Mouse (Mus musculus) stomach, adult 2 months (tissue): ENCODE data around the gene Sardh. TPM values are rescaled to one million over a fixed set of nuclear protein-coding genes. Genes with fewer than 3 reads are reported as not detected.

Experiments
- polyA plus RNA-seq: library from polyadenylated mRNA; depleted of rRNA; stranded (reverse); fragments of >200 nt; gene quantifications from 2 replicates; pipeline ENCODE4 v1.2.3, GENCODE M21; 2012; rRNA removed

Sardh gene
- 5.3 and 7.0 TPM in 2 replicates for polyA plus RNA-seq

GRCm38 (mm10) chr2:27248211-27248610, at the start of gene Sardh:
Sardh (minus strand) TSS chr2:27248337.

DNA sequence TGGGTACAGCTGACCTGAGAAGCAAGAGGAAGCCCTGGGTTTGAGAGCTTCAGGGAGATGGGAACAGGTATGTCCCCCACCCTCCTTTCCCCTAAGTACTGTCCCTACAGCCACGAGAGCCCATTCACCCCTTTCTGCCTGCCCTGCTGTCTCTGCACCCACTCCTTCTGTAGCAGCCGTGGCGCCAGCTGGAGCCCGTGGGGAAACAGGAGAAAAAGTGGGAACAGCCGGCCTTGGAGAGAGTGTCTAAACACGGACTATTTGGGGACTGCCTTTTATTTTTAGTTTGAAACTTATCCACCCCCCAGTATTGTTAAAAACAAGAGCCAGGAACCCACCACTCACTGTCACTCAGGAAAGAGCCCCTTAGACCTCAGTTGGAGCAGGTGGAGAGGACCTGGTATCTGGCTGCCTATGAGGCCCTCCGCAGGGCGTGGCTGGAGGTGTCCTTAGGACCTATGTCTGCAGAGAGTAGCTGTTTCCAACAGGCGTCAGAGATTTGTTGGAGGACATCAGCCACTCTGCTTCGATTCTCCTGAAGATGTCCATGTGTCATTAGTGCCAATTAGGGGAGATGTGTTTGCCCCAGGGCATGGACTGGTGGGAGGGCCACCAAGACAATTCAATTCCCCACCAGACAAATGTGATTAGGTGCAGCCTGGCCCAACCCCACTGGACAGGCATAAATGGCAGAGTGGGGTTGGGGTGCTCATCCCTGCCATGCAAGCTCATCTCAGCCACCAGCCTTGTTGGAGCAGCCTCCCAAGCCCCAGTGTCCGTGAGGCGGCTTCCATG, 83.1 kb downstream of the Sardh start, which contains the start of gene Dbh:
Dbh (plus strand) TSS at position 438 of the 795 bp plus-strand sequence.

GRCm38 (mm10) chr2:27141950-27142693, 106.0 kb downstream of the Sardh start, which contains the start of gene Fam163b:
Fam163b (minus strand) TSS chr2:27142491.

Other genes with a start within 250 kb of the Sardh start
- 40.8 and 44.4 TPM in 2 replicates for gene Cacfd1, start 238.4 kb downstream of the Sardh start, polyA plus RNA-seq
- gene Slc2a6, start 220.3 kb downstream of the Sardh start, polyA plus RNA-seq: 3.8 and 4.3 TPM in 2 replicates
- not detected in 2 replicates for gene Mymk, start 176.2 kb downstream of the Sardh start, polyA plus RNA-seq
- 2.6 and 2.7 TPM in 2 replicates for gene Adamtsl2, start 169.0 kb downstream of the Sardh start, polyA plus RNA-seq
- gene Fam163b, start 105.8 kb downstream of the Sardh start, polyA plus RNA-seq: 0.02 TPM in 1 of 2 replicates, not detected in the other
- gene Dbh, start 83.1 kb downstream of the Sardh start, polyA plus RNA-seq: 0.48 and 0.60 TPM in 2 replicates
- gene Vav2, start 178.7 kb upstream of the Sardh start, polyA plus RNA-seq: 6.1 and 7.5 TPM in 2 replicates
- gene Brd3os, start 194.0 kb upstream of the Sardh start, polyA plus RNA-seq: 3.5 and 3.7 TPM in 2 replicates